Mouse (Mus musculus) cerebellum, adult 18-20 months (tissue): ENCODE data around the gene Siglecf.

ENCODE experiments used
- DNase-seq, 2 experiments: peaks; one replicate each; pipeline ENCODE4 v3.0.0; 2021

The Siglecf gene

DNA sequence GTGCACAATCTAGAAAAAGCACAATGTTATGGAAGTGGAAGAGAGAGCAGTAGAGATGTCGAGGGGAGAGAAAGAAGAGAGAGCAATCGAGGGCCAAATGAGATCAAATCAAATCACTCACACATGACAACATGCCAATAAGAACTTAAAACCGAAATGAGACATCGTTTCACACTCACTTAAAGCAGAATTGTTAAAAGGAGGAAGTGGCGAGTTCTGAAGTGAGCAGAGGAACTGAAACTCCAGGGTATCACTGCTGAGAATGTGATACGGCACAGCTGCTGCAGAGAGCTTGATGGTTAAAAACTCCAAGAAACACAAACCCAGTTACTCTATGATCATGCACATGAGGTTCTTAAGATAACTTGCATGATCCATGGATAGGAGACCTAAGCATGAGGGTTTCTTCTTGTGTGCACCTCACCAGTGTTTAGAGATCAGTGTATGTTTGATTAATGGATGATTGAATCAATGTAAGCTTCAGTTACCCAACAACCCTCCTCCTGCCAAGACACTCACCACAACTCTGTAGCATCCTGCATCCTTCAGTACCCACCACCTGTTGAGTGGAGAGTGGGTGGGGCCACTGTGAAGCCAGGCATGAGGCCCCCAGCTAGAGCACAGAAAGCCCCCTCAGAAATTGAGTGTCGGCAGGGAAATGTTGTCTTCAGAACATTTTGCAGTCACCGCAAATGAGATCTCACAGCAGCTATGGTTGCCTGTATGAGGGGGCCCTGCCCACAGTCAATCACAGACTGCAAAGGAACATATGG lies 41.4 kb downstream of the Siglecf start:
- DNase-seq: no peak

DNA sequence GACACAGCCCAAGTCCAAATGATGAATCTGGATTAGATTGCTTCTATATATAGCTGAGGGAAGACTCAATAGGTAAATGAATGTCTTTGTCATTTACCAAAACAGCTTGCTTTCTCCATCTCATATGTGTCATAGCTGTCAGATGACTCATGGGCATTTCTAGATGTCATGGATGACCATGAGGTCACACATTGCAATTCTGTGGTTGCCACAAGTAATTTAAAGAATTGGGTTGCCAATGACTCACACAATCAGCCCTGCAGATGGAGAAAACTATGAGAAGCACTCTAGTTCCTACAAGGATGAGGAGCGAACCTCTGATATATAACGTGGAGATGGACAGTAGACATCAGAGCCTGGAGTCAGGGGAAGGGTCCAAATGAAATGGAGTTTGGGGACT lies 48.4 kb downstream of the Siglecf start:
- DNase-seq: no peak

GRCm38 (mm10) chr7:43402718-43403117 lies 51.6 kb downstream of the Siglecf start:
- DNase-seq: no peak

- no peak for DNase-seq
Measured at GRCm38 (mm10) chr7:43407573-43407972, 56.4 kb downstream of the Siglecf start.

DNA sequence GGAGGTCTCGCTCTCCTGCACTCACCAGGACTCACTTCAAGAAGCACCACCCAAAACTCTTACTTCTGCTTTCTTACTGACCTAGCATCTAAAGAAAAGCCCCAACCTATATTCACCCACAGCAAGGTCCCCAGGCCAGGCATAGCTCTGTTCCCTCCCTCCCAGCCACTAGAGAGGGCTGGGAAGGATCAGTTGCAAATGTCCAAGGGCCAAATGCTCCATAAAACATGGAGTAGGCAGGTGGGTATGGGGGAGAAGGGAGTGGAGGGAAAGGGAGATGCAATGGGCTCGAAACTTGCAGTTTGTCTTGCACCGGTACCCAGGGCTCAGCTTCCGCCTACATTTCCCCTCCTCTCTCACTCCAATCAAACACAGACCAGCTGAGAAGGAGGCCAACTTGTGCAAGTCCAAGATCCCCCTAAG lies 57.0 kb downstream of the Siglecf start, which contains the start of gene Siglecg:
TSS of gene Siglecg (plus strand) at position 74 of the 423 bp plus-strand sequence.
- DNase-seq: no peak

GRCm38 (mm10) chr7:43409084-43409483 lies 57.9 kb downstream of the Siglecf start:
- no peak for DNase-seq
